Mouse (Mus musculus) MEL (cell line): Measurements from ENCODE around the gene Cbx8. TPM values are rescaled to one million over a fixed set of nuclear protein-coding genes. Genes with fewer than 3 reads are reported as not detected.

Experiments used
- DNase-seq: peaks from one replicate; pipeline ENCODE4 v3.0.0; 2011; ENCODE audit warnings: low read depth, low spot score
- H3K27ac ChIP-seq: 2 replicates; pipeline ENCODE4 v1.5.1; 2012; ENCODE audit warnings: low read depth, mild to moderate bottlenecking, control low read depth, low read length, moderate library complexity; ENCODE audit not compliant: control insufficient read depth
- H3K27me3 ChIP-seq, 2 experiments: fragments of 150-350 bp in 1 of 2; sonication (generic) in 1 of 2; 2 replicates each; pipeline ENCODE4 v1.6.1; 2012; ENCODE audit warnings: low read length in 2 of 2, mild to moderate bottlenecking in 2 of 2, improper control_type of control experiment in 1 of 2, moderate library complexity in 1 of 2; ENCODE audit not compliant: insufficient read depth in 2 of 2, control insufficient read depth in 1 of 2
- H3K36me3 ChIP-seq, 2 experiments: 2 replicates each; pipeline ENCODE4 v1.6.1; 2012 to 2014; ENCODE audit warnings: low read length in 2 of 2, improper control_type of control experiment in 1 of 2, inconsistent platforms in 1 of 2, mild to moderate bottlenecking in 1 of 2; ENCODE audit not compliant: insufficient read depth in 2 of 2, control insufficient read depth in 1 of 2
- H3K4me1 ChIP-seq, 2 experiments: fragments of 150-350 bp in 1 of 2; sonication (generic) in 1 of 2; 2 replicates each; pipeline ENCODE4 v1.6.1; 2012; ENCODE audit warnings: low read length in 2 of 2, improper control_type of control experiment in 1 of 2, mild to moderate bottlenecking in 1 of 2; ENCODE audit not compliant: insufficient read depth in 2 of 2, control insufficient read depth in 1 of 2
- H3K4me3 ChIP-seq, 2 experiments: fragments of 150-350 bp in 1 of 2; sonication (generic) in 1 of 2; 2 replicates each; pipeline ENCODE4 v1.5.1; 2012; ENCODE audit warnings: low read depth in 2 of 2, low read length in 2 of 2, mild to moderate bottlenecking in 2 of 2, moderate library complexity in 2 of 2, control low read depth in 1 of 2, improper control_type of control experiment in 1 of 2; ENCODE audit not compliant: control insufficient read depth in 1 of 2, insufficient read depth in 1 of 2
- H3K79me2 ChIP-seq: 2 replicates; pipeline ENCODE4 v1.6.1; 2012; ENCODE audit warnings: mild to moderate bottlenecking, low read length, moderate library complexity; ENCODE audit not compliant: control insufficient read depth, poor library complexity, insufficient read depth
- H3K9ac ChIP-seq: 2 replicates; pipeline ENCODE4 v1.6.1; 2012; ENCODE audit warnings: low read depth, mild to moderate bottlenecking, control low read depth, low read length, moderate library complexity; ENCODE audit not compliant: control insufficient read depth, poor library complexity, severe bottlenecking
- H3K9me3 ChIP-seq: fragments of 150-350 bp; sonication (generic); replicated peaks from 2 replicates; pipeline ENCODE4 v1.6.1; 2012; ENCODE audit warnings: mild to moderate bottlenecking, low read length, improper control_type of control experiment, moderate library complexity; ENCODE audit not compliant: insufficient read depth
- CHD1 ChIP-seq: IDR thresholded peaks from 2 replicates; pipeline ENCODE4 v1.6.1; 2012; ENCODE audit warnings: low read depth, mild to moderate bottlenecking, inconsistent platforms, low read length, improper control_type of control experiment
- CTCF ChIP-seq, 3 experiments: IDR thresholded peaks in 2 of 3; conservative IDR thresholded peaks in 1 of 3; 2 replicates each; pipeline ENCODE4 v1.5.1; 2011 to 2012; ENCODE audit warnings: low read length in 3 of 3, low read depth in 2 of 3, mild to moderate bottlenecking in 2 of 3, improper control_type of control experiment in 1 of 3, inconsistent platforms in 1 of 3, mixed read lengths in 1 of 3, moderate library complexity in 1 of 3; ENCODE audit not compliant: control insufficient read depth in 1 of 3, insufficient read depth in 1 of 3, poor library complexity in 1 of 3, severe bottlenecking in 1 of 3
- E2F4 ChIP-seq: IDR thresholded peaks from 2 replicates; pipeline ENCODE4 v1.6.1; 2011; ENCODE audit warnings: low read depth, low read length, improper control_type of control experiment, borderline replicate concordance
- JUND ChIP-seq: IDR thresholded peaks from 2 replicates; pipeline ENCODE4 v1.6.1; 2011; ENCODE audit warnings: low read depth, mild to moderate bottlenecking, improper control_type of control experiment, low read length
- KAT2A ChIP-seq: conservative IDR thresholded peaks from 2 replicates; pipeline ENCODE4 v1.6.1; 2012; ENCODE audit warnings: low read depth, low read length, improper control_type of control experiment, inconsistent platforms
- MAFK ChIP-seq: IDR thresholded peaks from 2 replicates; pipeline ENCODE4 v1.6.1; 2011; ENCODE audit warnings: low read depth, mild to moderate bottlenecking, low read length, improper control_type of control experiment, borderline replicate concordance
- MAX ChIP-seq: IDR thresholded peaks from 2 replicates; pipeline ENCODE4 v1.6.1; 2011; ENCODE audit warnings: low read length, improper control_type of control experiment
- MEF2A ChIP-seq: IDR thresholded peaks from 2 replicates; pipeline ENCODE4 v1.6.1; 2014; ENCODE audit warnings: low read depth, mild to moderate bottlenecking, inconsistent platforms, low read length, improper control_type of control experiment; ENCODE audit not compliant: poor library complexity, insufficient replicate concordance, severe bottlenecking; ENCODE audit errors: extremely low read depth
- MYB ChIP-seq: IDR thresholded peaks from 2 replicates; pipeline ENCODE4 v1.6.1; 2011; ENCODE audit warnings: mild to moderate bottlenecking, low read depth, low read length, improper control_type of control experiment
- POLR2A ChIP-seq, 2 experiments: IDR thresholded peaks; 2 replicates each; pipeline ENCODE4 v1.6.1; 2011 to 2012; ENCODE audit warnings: low read length in 2 of 2, mild to moderate bottlenecking in 2 of 2, control low read depth in 1 of 2, improper control_type of control experiment in 1 of 2, low read depth in 1 of 2, moderate library complexity in 1 of 2; ENCODE audit not compliant: control insufficient read depth in 1 of 2, insufficient read depth in 1 of 2, poor library complexity in 1 of 2
- POLR2AphosphoS5 ChIP-seq: IDR thresholded peaks from 2 replicates; pipeline ENCODE4 v1.6.1; 2012; ENCODE audit warnings: low read depth, borderline replicate concordance, mild to moderate bottlenecking, inconsistent platforms, low read length, moderate library complexity, mixed read lengths
- RAD21 ChIP-seq: IDR thresholded peaks from 2 replicates; pipeline ENCODE4 v1.6.1; 2011; ENCODE audit warnings: mild to moderate bottlenecking, low read depth, low read length, improper control_type of control experiment
- SMC3 ChIP-seq: IDR thresholded peaks from 2 replicates; pipeline ENCODE4 v1.6.1; 2011; ENCODE audit warnings: low read depth, low read length, improper control_type of control experiment
- TBP ChIP-seq: IDR thresholded peaks from 2 replicates; pipeline ENCODE4 v1.8.0; 2011; ENCODE audit warnings: low read depth, low read length, improper control_type of control experiment
- TCF12 ChIP-seq: IDR thresholded peaks from 2 replicates; pipeline ENCODE4 v1.6.1; 2014; ENCODE audit warnings: low read depth, mild to moderate bottlenecking, inconsistent platforms, low read length, improper control_type of control experiment, moderate library complexity
- UBTF ChIP-seq: IDR thresholded peaks from 2 replicates; pipeline ENCODE4 v1.6.1; 2012; ENCODE audit warnings: low read depth, mild to moderate bottlenecking, inconsistent platforms, low read length, improper control_type of control experiment, moderate library complexity, borderline replicate concordance; ENCODE audit not compliant: insufficient read depth
- USF1 ChIP-seq: IDR thresholded peaks from 2 replicates; pipeline ENCODE4 v1.6.1; 2014; ENCODE audit warnings: low read depth, mild to moderate bottlenecking, inconsistent platforms, low read length, improper control_type of control experiment, moderate library complexity
- USF2 ChIP-seq, 2 experiments: IDR thresholded peaks; 2 replicates each; pipeline ENCODE4 v1.6.1; 2011 to 2012; ENCODE audit warnings: improper control_type of control experiment in 2 of 2, low read length in 2 of 2, borderline replicate concordance in 1 of 2, inconsistent platforms in 1 of 2, low read depth in 1 of 2, mild to moderate bottlenecking in 1 of 2; ENCODE audit not compliant: insufficient read depth in 1 of 2
- ZKSCAN1 ChIP-seq: IDR thresholded peaks from 2 replicates; pipeline ENCODE4 v1.6.1; 2012; ENCODE audit warnings: low read depth, mild to moderate bottlenecking, inconsistent platforms, low read length, improper control_type of control experiment, moderate library complexity
- ZMIZ1 ChIP-seq: IDR thresholded peaks from 2 replicates; pipeline ENCODE4 v1.6.1; 2012; ENCODE audit warnings: low read depth, mild to moderate bottlenecking, inconsistent platforms, low read length, improper control_type of control experiment, moderate library complexity
- ZNF384 ChIP-seq: IDR thresholded peaks from 2 replicates; pipeline ENCODE4 v1.6.1; 2012; ENCODE audit warnings: low read depth, mild to moderate bottlenecking, inconsistent platforms, low read length, improper control_type of control experiment
- polyA plus RNA-seq, 2 experiments: library from polyadenylated mRNA; stranded (reverse) in 1 of 2; unstranded in 1 of 2; fragments of >175 nt in 1 of 2; fragments of >200 nt in 1 of 2; gene quantifications; 2 replicates each; pipeline versions ENCODE4 v1.2.1 to v1.2.4; 2012; ENCODE audit warnings: low replicate concordance in 2 of 2, low read depth in 1 of 2; ENCODE audit not compliant: insufficient read length in 2 of 2, insufficient read depth in 1 of 2, missing spikeins in 1 of 2
- total RNA-seq: library from RNA; depleted of rRNA; stranded (reverse); fragments of 300-350 nt; gene quantifications from 2 replicates; pipeline ENCODE4 v1.2.3, GENCODE M21; 2012

Cbx8 gene
- total and polyA plus RNA-seq, 3 experiments = 5.7 to 11.3 TPM; not detected in 1

DNA sequence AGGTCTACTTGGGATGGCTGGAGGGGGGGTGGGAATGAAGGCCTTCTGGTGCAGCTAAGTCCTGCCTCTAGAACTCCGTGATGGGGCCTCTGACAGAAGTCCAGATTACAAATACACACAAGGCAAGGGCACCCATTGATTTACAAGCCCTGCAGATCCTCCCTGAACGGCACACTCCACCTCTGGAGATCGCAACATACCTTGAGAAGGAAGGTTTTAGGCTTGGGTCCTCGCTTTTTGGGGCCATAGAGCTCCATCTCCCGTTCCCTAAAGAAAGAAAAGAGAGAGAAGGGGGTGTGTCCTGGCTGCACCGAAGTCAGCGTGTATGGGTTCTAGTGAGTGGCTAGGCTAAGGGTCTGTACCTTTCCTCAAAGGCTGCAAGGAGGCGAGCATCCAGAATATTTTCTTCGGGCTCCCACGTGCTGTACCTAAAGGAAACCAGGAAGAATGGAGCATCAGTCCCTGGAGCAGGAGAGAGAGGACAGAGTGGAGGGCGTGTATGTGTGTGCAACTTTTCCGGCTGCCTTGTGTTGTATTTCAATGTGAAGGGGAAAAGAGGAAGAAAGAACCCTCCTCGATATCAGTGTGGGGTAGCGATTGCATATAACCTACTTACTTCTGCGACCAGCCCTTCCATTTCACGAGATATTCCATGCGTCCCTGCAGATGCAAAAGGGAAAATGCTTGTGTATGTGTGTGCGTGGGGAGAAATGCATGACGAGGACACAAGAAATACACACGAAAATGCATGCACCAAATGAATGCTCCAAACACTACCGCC, 847 bp downstream of the Cbx8 start (continued):
- TF ChIP-seq USF2 (IDR thresholded peaks at IDR 0.05; ENCODE audit: borderline replicate concordance in 1 of 2, insufficient read depth in 1 of 2, low read depth in 1 of 2, low read length in 2 of 2) (no peak), UBTF (no peak), ZMIZ1 (no peak), CTCF (IDR thresholded peaks at IDR 0.05 in 2 of 3, conservative IDR thresholded peaks at IDR 0.05 in 1 of 3; ENCODE audit: control insufficient read depth in 1 of 3, insufficient read depth in 1 of 3, low read depth in 2 of 3, low read length in 3 of 3, poor library complexity in 1 of 3, severe bottlenecking in 1 of 3) (no peak), SMC3 (no peak), JUND (no peak), TCF12 (no peak), USF1 (no peak), RAD21 (no peak), MEF2A (no peak), MAX (no peak; the same call in 1 of the 2 replicates)

- Histone ChIP-seq H3K27ac (no peak overlapping the region), H3K9me3 (no peaks in the 10 kb centered on the region), H3K36me3 (peaks cover 0 to 9% of the 10 kb centered on the region in 2 experiments; a peak in 2 of 4 replicates), H3K4me3 (no peak overlapping the region), H3K79me2 (peaks cover 4% of the 10 kb centered on the region), H3K27me3 (no peaks in the 10 kb centered on the region), H3K4me1 (peaks cover 0 to 10% of the 10 kb centered on the region in 2 experiments; a peak in 3 of 4 replicates), H3K9ac (no peak overlapping the region)
- TF ChIP-seq JUND = no peak
- TF ChIP-seq ZKSCAN1 = no peak
- no peak for TF ChIP-seq TBP
- no peak for TF ChIP-seq CTCF (IDR thresholded peaks at IDR 0.05 in 2 of 3, conservative IDR thresholded peaks at IDR 0.05 in 1 of 3; ENCODE audit: control insufficient read depth in 1 of 3, insufficient read depth in 1 of 3, low read depth in 2 of 3, low read length in 3 of 3, poor library complexity in 1 of 3, severe bottlenecking in 1 of 3)
- no peak for TF ChIP-seq MYB
- TF ChIP-seq E2F4 = no peak
- TF ChIP-seq POLR2AphosphoS5 = no peak
- TF ChIP-seq RAD21 = no peak
- TF ChIP-seq POLR2A (IDR thresholded peaks at IDR 0.05; ENCODE audit: control insufficient read depth in 1 of 2, insufficient read depth in 1 of 2, low read depth in 1 of 2, low read length in 2 of 2, poor library complexity in 1 of 2) = no peak
- TF ChIP-seq CHD1 = no peak
- no peak for TF ChIP-seq TCF12
- no peak for TF ChIP-seq MAFK
- TF ChIP-seq ZMIZ1 = no peak
- TF ChIP-seq SMC3 = no peak
- no peak for TF ChIP-seq KAT2A
- no peak for TF ChIP-seq ZNF384
- no peak for DNase-seq
Measured at GRCm38 (mm10) chr11:119038744-119039484, 1.9 kb downstream of the Cbx8 start.
